Mouse (Mus musculus): Measurements from ENCODE around the gene Dppa2.
A peak's percentile ranks its signal among the peaks of the same experiment; 100 is the strongest.
"Not testable (repeated sequence)": the region's sequence is repeated elsewhere in the genome, so short reads cannot be mapped to it uniquely, and the experiment has no call there.

Dppa2 gene

DNA sequence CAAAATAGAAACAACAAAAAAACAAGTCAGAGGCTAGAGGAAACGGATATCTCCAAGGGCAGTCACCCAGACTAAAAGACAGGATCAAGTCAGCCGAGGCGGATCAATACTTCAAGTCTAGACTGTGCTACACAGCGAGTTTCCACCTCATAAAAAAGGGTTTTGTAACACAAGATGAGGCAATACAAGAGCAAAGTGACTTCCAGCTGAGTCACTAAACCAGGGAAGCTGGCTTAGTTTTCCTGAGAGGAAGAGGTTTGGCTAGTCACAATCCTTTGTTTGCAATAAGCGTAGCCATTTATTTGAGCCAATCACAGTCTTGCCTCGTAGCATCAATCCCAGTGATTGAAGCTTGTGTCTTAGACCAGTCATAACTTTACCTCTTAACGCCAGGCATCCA lies at the start of gene Dppa2:
Gene Dppa2 (plus strand): TSS at position 400 of the 400 bp plus-strand sequence.
- DNase-seq (ENCODE audit: low read depth): no peak

- DNase-seq (ENCODE audit: low read depth): no peak
These were observed 49.1 kb upstream of the Dppa2 start for GRCm38 (mm10) chr16:48254584-48254983.

- DNase-seq (ENCODE audit: low read depth): no peak
These were observed 44.2 kb upstream of the Dppa2 start for GRCm38 (mm10) chr16:48259519-48259918.

DNA sequence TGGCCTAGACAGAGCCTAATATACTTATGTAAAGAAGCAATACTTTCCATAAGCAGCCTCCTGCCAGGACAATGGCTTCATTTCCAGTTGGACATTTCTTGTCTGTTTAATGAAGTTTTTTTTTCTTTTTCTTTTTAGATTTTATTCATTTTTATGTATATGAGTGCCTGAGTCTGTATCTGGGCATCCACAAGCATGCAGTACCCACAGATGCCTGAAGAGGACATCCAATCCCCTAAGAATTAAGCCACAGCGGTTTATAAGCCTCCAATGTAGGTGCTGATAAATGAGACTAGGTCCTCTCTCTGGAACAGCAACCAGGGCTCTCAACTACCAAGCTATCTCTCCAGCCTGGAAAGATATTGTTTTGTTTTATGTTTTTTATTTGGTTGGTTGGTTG lies 40.8 kb upstream of the Dppa2 start:
- no peak for DNase-seq (ENCODE audit: low read depth)

- DNase-seq (ENCODE audit: low read depth): no peak
These were observed 37.9 kb upstream of the Dppa2 start for GRCm38 (mm10) chr16:48265856-48266255.

DNA sequence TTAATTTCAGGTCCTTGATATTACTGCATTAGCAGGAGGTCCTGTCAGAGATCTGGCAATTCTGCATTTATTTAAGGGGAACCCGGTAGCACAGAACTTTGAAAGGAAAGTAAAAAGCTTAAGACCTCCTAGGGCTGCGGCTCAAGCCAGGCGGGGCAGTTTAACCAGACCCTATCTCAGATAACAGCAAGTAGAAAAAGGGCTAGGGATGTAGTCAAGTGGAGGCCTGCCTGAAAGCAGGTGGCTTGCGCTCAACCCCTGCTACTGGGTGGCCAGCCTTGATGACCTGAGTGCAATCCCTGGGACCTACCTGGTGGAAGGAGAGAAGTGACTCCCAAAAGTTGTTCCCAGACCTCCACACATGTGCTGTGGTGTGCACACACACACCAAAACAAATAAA lies 26.8 kb upstream of the Dppa2 start:
- no peak for DNase-seq (ENCODE audit: low read depth)

DNA sequence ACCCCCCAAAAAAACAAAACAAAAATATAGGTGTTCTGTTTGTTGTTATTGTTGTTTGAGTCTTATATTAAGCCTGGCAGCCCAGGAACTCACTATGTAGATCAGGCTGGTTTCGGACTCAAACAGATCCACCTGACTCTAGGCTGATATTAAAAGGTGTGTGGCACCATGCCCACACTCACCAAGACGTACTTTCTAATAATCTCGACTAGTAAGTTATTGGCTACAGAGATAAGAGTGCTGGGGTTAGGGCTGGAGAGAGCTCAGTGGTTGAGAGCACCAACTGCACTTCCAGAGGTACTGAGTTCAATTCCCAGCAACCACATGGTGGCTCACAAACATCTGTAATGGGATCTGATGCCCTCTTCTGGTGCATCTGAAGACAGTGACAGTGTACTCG lies 22.8 kb upstream of the Dppa2 start:
- no peak for DNase-seq (ENCODE audit: low read depth)

GRCm38 (mm10) chr16:48282801-48283200 lies 20.9 kb upstream of the Dppa2 start:
- DNase-seq (ENCODE audit: low read depth): no peak

- DNase-seq (ENCODE audit: low read depth): no peak
These were observed 20.2 kb upstream of the Dppa2 start, which contains the start of gene Dppa4 for GRCm38 (mm10) chr16:48283517-48283916. Gene Dppa4, plus strand, starts transcription at chr16:48283733.

DNA sequence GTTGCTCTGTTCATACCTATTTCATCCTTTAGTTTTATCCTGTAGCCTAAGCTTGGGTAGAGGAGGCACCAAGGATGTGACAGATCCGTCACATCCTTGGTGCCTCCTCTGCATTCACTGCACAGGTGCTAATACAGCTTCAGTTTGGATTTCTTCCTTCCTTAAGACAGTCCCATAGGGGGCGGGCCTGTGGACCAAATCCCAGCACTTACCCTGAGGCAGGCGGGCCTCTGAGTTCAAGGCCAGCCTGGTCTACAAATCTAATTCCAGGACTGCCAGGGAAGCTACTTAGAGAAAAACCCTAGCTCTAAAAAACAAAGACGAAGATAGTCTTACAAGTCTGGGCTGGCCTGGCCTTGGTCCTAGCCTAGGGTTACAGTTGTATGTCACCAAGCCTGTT lies 18.2 kb upstream of the Dppa2 start:
- DNase-seq (ENCODE audit: low read depth): no peak

GRCm38 (mm10) chr16:48297384-48298136 lies 6.1 kb upstream of the Dppa2 start:
- no peak for DNase-seq (ENCODE audit: low read depth)

- no peak for DNase-seq (ENCODE audit: low read depth)
These were observed 3.8 kb upstream of the Dppa2 start for GRCm38 (mm10) chr16:48299884-48300283.

GRCm38 (mm10) chr16:48303983-48304382 lies 275 bp downstream of the Dppa2 start:
- DNase-seq (ENCODE audit: low read depth): no peak

GRCm38 (mm10) chr16:48308916-48309315 lies 5.2 kb downstream of the Dppa2 start:
- DNase-seq (ENCODE audit: low read depth): not testable (repeated sequence)

DNA sequence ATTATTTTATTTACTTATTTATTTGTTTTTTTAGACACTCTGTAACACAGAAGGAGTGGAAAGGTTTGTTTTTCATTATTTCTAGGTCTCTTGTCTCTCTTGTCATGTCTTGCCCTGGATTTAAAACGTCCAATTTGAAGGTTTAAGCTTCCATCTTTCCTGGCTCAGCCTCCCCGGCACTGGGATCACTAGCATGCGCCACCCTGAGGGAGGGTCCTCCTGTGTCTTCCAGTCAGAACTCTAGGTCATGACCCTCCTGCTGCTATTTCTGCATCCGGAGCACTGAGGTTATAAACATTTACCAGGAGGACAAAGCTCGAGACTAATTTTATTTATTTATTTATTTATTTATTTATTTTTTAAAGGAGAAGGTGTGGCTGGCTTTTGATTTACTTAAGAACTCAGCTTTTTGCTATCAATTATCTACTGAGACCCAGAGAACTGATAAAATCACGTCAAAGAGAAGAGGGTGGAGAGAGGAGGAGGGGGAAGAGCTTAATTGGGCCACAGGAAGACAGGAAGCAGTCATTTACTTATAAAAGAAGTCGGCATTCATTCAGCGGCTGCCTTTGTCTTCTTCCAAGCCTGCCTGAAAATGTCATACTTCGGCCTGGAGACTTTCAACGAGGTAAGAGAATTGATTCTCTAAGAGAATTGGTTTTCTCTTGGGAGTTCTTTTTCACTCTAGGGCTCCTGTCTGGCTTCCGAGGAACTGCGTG lies 6.4 kb downstream of the Dppa2 start:
- no peak for DNase-seq (ENCODE audit: low read depth)

GRCm38 (mm10) chr16:48315294-48315693 lies 11.6 kb downstream of the Dppa2 start:
- no peak for DNase-seq (ENCODE audit: low read depth)

GRCm38 (mm10) chr16:48320781-48321180 lies 17.1 kb downstream of the Dppa2 start:
- DNase-seq (ENCODE audit: low read depth): no peak

- no peak for DNase-seq (ENCODE audit: low read depth)
These were observed 19.4 kb downstream of the Dppa2 start for GRCm38 (mm10) chr16:48323133-48323532.

- no peak for DNase-seq (ENCODE audit: low read depth)
These were observed 20.1 kb downstream of the Dppa2 start for GRCm38 (mm10) chr16:48323602-48324345.

DNA sequence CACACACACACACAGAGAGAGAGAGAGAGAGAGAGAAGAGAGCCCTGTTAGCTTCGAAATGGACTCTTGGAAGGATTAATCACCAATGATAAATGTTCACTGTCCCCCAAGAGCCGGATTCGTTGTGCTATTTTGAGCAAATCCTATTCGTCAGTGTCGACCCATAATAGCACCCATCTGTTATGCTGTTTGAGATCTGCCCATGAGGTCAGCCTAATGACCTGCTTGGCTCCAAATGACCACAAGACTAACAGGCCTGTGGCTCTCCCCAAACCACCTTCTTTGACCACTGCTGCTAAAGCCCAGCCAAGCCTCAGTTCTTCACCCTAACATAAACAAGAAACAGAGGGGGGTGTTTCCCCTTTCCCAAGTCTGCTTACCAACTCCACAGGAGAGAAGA lies 23.2 kb downstream of the Dppa2 start:
- DNase-seq (ENCODE audit: low read depth): peak; percentile 5

DNA sequence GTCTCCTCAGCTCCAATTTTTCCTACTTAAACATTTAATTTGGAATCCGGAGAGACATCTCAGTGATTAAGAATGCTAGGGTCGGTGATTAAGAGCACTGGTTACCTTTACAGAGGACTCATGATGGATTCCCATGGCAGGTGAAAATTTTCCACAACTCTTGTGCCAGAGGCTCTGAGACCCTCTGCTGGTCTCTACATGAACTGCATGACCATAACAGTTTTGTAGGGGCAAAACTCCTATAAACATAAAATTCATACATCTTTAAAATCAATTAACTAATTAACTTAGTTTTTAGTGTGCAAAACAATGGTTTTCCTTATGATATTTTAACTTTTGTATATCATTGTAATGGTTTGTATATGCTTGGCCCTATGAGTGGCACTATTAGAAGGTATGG lies 24.7 kb downstream of the Dppa2 start:
- DNase-seq (ENCODE audit: low read depth): no peak

DNA sequence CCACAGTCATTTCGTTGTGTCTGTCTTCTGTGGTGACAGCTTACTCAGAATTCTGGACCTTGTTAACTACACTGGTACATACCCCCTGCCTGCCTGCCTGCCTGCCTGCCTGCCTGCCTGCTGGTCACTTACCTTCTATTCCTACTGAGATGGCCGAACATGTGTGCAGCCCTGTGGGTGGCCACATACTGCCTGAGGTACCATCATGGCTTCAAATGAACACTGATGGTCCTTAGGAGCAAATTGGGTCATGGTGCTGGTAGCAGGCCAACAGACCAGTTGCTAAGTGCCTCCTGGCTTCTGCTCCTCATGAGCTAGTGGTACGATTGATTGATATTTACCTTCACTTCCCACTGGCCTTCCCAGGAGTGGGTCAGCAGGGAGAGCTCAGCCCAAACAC lies 28.1 kb downstream of the Dppa2 start:
- DNase-seq (ENCODE audit: low read depth): no peak

DNA sequence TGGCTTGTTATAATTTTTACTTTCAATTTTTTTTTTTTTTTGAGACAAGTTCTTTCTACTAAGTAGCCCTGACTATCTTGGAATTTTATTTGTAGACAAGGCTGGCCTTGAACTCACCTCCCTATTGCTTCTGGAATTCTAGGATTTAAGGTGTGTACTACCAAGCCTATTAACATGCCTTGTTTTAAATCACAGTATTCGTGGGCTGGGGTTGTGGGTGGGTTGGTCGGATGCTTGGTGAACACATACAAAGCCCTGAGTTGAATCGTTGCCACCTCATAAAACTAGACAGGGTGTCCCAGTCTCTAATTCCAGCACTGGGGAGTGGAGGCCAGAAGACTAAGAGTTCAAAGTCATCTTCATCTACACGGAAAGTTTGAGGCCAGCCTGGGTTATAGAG lies 31.6 kb downstream of the Dppa2 start:
- DNase-seq (ENCODE audit: low read depth): no peak

All from fibroblast of lung, adult 2 months (primary cell).